In genomic region chr9:44721154-44721876, GRCm38 (mm10) we compare ENCODE assay signal across 8 mouse cellular contexts. TPM values are rescaled to one million over a fixed set of nuclear protein-coding genes. Genes with fewer than 3 reads are reported as not detected.
A peak's percentile ranks its signal among the peaks of the same experiment; 100 is the strongest.
DNase-seq lines count a peak whose midpoint lies in the region; ATAC-seq and TF ChIP-seq lines count a peak whose summit lies in the region.

No protein-coding gene starts in this region.

- peak overlapping the region; percentile 56 to 73 for H3K27ac ChIP-seq in heart, embryonic 14.5 days (replicated peaks in 1 of 2; ENCODE audit: control insufficient read depth in 1 of 2, insufficient read depth in 1 of 2, low read depth in 2 of 2, low read length in 2 of 2)
- 0 out of 2 replicates have a peak overlapping the region, but pooled peaks have one; percentile 14 for H3K27ac ChIP-seq in liver, embryonic 12.5 days
- no peak overlapping the region for H3K27ac ChIP-seq in testis, adult 2 months (ENCODE audit: control insufficient read depth, insufficient read depth, low read depth, low read length)

- peak; percentile 81 for TF ChIP-seq POLR2A in brain, embryonic 14.5 days (IDR thresholded peaks at IDR 0.05; ENCODE audit: borderline replicate concordance, extremely low read depth, insufficient read depth, insufficient read length, poor library complexity, severe bottlenecking)
- TF ChIP-seq POLR2A in myocyte (IDR thresholded peaks at IDR 0.05; ENCODE audit: insufficient read length, low read depth) = peak; percentile 60
- TF ChIP-seq POLR2A in testis, adult 2 months (IDR thresholded peaks at IDR 0.05; ENCODE audit: control insufficient read depth, low read depth, low read length) = no peak

- peaks cover 34 to 56% of the 10 kb centered on the region in 2 experiments for H3K4me1 ChIP-seq in heart, embryonic 14.5 days (ENCODE audit: control insufficient read depth in 2 of 2, insufficient read depth in 2 of 2, low read length in 2 of 2)
- H3K4me1 ChIP-seq in liver, embryonic 12.5 days = peaks cover 65% of the 10 kb centered on the region
- H3K4me1 ChIP-seq in testis, adult 2 months (ENCODE audit: control insufficient read depth, insufficient read depth, low read length) = peaks cover 9% of the 10 kb centered on the region

- WGBS in heart, embryonic 14.5 days = under 1% methylated on average over 40 of the region's 40 CpGs
- WGBS in liver, embryonic 12.5 days (ENCODE audit: insufficient replicate concordance) = 2% methylated on average over 40 of the region's 40 CpGs

- H3K9ac ChIP-seq in heart, embryonic 14.5 days (ENCODE audit: low read length) = peak overlapping the region; percentile 84
- peak overlapping the region; percentile 58 for H3K9ac ChIP-seq in liver, embryonic 12.5 days

- H3K79me2 ChIP-seq in myocyte (ENCODE audit: control insufficient read depth, insufficient read depth) = peaks cover 6% of the 10 kb centered on the region

- H3K27me3 ChIP-seq in heart, embryonic 14.5 days (ENCODE audit: control insufficient read depth, insufficient read depth, low read length) = no peaks in the 10 kb centered on the region
- peaks cover 34% of the 10 kb centered on the region for H3K27me3 ChIP-seq in liver, embryonic 12.5 days (replicated peaks)
- no peaks in the 10 kb centered on the region for H3K27me3 ChIP-seq in myocyte (ENCODE audit: control insufficient read depth, insufficient read depth, insufficient read length)
- H3K27me3 ChIP-seq in testis, adult 2 months (ENCODE audit: control insufficient read depth, insufficient read depth, low read length) = no peaks in the 10 kb centered on the region

- H3ac ChIP-seq in myocyte (ENCODE audit: control insufficient read depth, insufficient read length) = peak overlapping the region; percentile 9

- peak overlapping the region; percentile 72 for H3K4me2 ChIP-seq in heart, embryonic 14.5 days (ENCODE audit: low read length)
- peak overlapping the region; percentile 78 for H3K4me2 ChIP-seq in liver, embryonic 12.5 days
- H3K4me2 ChIP-seq in myocyte (ENCODE audit: low read depth) = peak overlapping the region; percentile 85

- peak; percentile 84 for ATAC-seq in heart, embryonic 14.5 days (ENCODE audit: insufficient number of reproducible peaks, insufficient read depth, low FRiP score, low read depth)
- ATAC-seq in liver, embryonic 12.5 days = peak; percentile 67

- H3K4me3 ChIP-seq in heart, embryonic 14.5 days (ENCODE audit: control insufficient read depth in 1 of 2, insufficient read depth in 1 of 2, low read depth in 1 of 2, low read length in 2 of 2) = peak overlapping the region; percentile 66 to 85
- peak overlapping the region; percentile 60 for H3K4me3 ChIP-seq in liver, embryonic 12.5 days
- peak overlapping the region; percentile 50 for H3K4me3 ChIP-seq in myocyte
- H3K4me3 ChIP-seq in testis, adult 2 months (ENCODE audit: control insufficient read depth, low read depth, low read length) = peak overlapping the region; percentile 66

- no peaks in the 10 kb centered on the region for H3K9me3 ChIP-seq in heart, embryonic 14.5 days (ENCODE audit: control insufficient read depth, low read length)
- H3K9me3 ChIP-seq in liver, embryonic 12.5 days (replicated peaks) = no peaks in the 10 kb centered on the region

- H3K36me3 ChIP-seq in heart, embryonic 14.5 days (ENCODE audit: control insufficient read depth, insufficient read depth, low read length) = peaks cover 38% of the 10 kb centered on the region
- peaks cover under 1% of the 10 kb centered on the region; the same call in 1 of the 2 replicates for H3K36me3 ChIP-seq in liver, embryonic 12.5 days
- H3K36me3 ChIP-seq in myocyte (ENCODE audit: control insufficient read depth, insufficient read depth) = peaks cover 5% of the 10 kb centered on the region
- H3K36me3 ChIP-seq in testis, adult 2 months (ENCODE audit: control insufficient read depth, insufficient read depth, low read length) = no peaks in the 10 kb centered on the region

- DNase-seq in CD8-positive naive resting alpha-beta T cell, adult 2 months (ENCODE audit: low read depth in 2 of 2, low spot score in 2 of 2) = peak; percentile 23 to 26
- peak; percentile 94 for DNase-seq in brain, embryonic 14.5 days (ENCODE audit: low read depth)
- peak; percentile 78 for DNase-seq in fibroblast of lung, adult 2 months (ENCODE audit: low read depth)
- peak; percentile 92 for DNase-seq in kidney, postnatal 10 days

- TF ChIP-seq CTCF in brain, embryonic 14.5 days (IDR thresholded peaks at IDR 0.05; ENCODE audit: borderline replicate concordance, extremely low read depth, insufficient read depth, insufficient read length) = peak; percentile 39; the same call in 1 of the 2 replicates
- TF ChIP-seq CTCF in testis, adult 2 months (IDR thresholded peaks at IDR 0.05; ENCODE audit: control insufficient read depth, insufficient read depth, insufficient replicate concordance, low read depth, low read length) = no peak

TF ChIP-seq in myocyte, 11 proteins besides CTCF, POLR2A, EP300 and RAD21:
- no peak for TF ChIP-seq TCF12 (IDR thresholded peaks at IDR 0.05; ENCODE audit: insufficient read depth, poor library complexity, severe bottlenecking)
- TF ChIP-seq SRF (IDR thresholded peaks at IDR 0.05; ENCODE audit: control insufficient read depth, insufficient read length, low read depth) = no peak
- peak in 1 of 3 experiments; percentile 13 for TF ChIP-seq MYOD1 (IDR thresholded peaks at IDR 0.05; ENCODE audit: control insufficient read depth in 1 of 3, insufficient read length in 2 of 3, low read depth in 2 of 3)
- TF ChIP-seq E2F4 (IDR thresholded peaks at IDR 0.05; ENCODE audit: insufficient read depth) = no peak
- no peak for TF ChIP-seq CEBPB (IDR thresholded peaks at IDR 0.05; ENCODE audit: insufficient read depth, poor library complexity, severe bottlenecking)
- TF ChIP-seq TCF3 (IDR thresholded peaks at IDR 0.05; ENCODE audit: insufficient read length, low read depth) = no peak
- TF ChIP-seq MAX (IDR thresholded peaks at IDR 0.05; ENCODE audit: low read depth) = no peak
- peak; percentile 16 for TF ChIP-seq POLR2AphosphoS2 (IDR thresholded peaks at IDR 0.05; ENCODE audit: insufficient read length, low read depth)
- no peak for TF ChIP-seq REST (IDR thresholded peaks at IDR 0.05; ENCODE audit: insufficient read depth, insufficient read length)
- TF ChIP-seq USF1 (IDR thresholded peaks at IDR 0.05; ENCODE audit: low read depth) = no peak
- TF ChIP-seq MYOG (IDR thresholded peaks at IDR 0.05; ENCODE audit: control insufficient read depth in 1 of 3, insufficient read depth in 1 of 3, insufficient read length in 2 of 3, low read depth in 2 of 3) = peak in 1 of 3 experiments; percentile 30

RNA-seq across cellular contexts. Expression of gene Phldb1, which starts 13.7 kb away (rescaled TPM):
- polyA plus RNA-seq in brain, embryonic 14.5 days (2012; rRNA removed) = 151 and 169 TPM in 2 replicates
- 23.2 and 25.4 TPM in 2 replicates for polyA plus RNA-seq in heart, embryonic 14.5 days (2014; fragmentation: Nextera tagmentation; extraction: Ambion mirVana)
- 5.2 and 6.5 TPM in 2 replicates for polyA plus RNA-seq in liver, embryonic 12.5 days (2016; fragmentation: Nextera tagmentation; extraction: Ambion mirVana)
- 62.2 TPM for polyA plus RNA-seq in myocyte (2012; fragmentation: generic; extraction: Trizol)
- polyA plus RNA-seq in testis, adult 2 months (2012; rRNA removed) = 3.8 and 4.8 TPM in 2 replicates

RNA-seq across cellular contexts. Expression of gene Arcn1, which starts 46.3 kb away (rescaled TPM):
- 57.1 and 76.9 TPM in 2 replicates for polyA plus RNA-seq in brain, embryonic 14.5 days (2012; rRNA removed)
- 126 and 131 TPM in 2 replicates for polyA plus RNA-seq in heart, embryonic 14.5 days (2014; fragmentation: Nextera tagmentation; extraction: Ambion mirVana)
- 127 TPM in 2 replicates for polyA plus RNA-seq in liver, embryonic 12.5 days (2016; fragmentation: Nextera tagmentation; extraction: Ambion mirVana)
- 40.6 TPM for polyA plus RNA-seq in myocyte (2012; fragmentation: generic; extraction: Trizol)
- 22.0 and 28.5 TPM in 2 replicates for polyA plus RNA-seq in testis, adult 2 months (2012; rRNA removed)

RNA-seq across cellular contexts. Expression of gene Ift46, which starts 46.4 kb away (rescaled TPM):
- 132 and 147 TPM in 2 replicates for polyA plus RNA-seq in brain, embryonic 14.5 days (2012; rRNA removed)
- polyA plus RNA-seq in heart, embryonic 14.5 days (2014; fragmentation: Nextera tagmentation; extraction: Ambion mirVana) = 67.7 and 73.8 TPM in 2 replicates
- polyA plus RNA-seq in liver, embryonic 12.5 days (2016; fragmentation: Nextera tagmentation; extraction: Ambion mirVana) = 24.3 and 24.7 TPM in 2 replicates
- 74.9 TPM for polyA plus RNA-seq in myocyte (2012; fragmentation: generic; extraction: Trizol)
- polyA plus RNA-seq in testis, adult 2 months (2012; rRNA removed) = 199 and 203 TPM in 2 replicates

RNA-seq across cellular contexts. Expression of gene Treh, which starts 48.3 kb away (rescaled TPM):
- not detected in 2 replicates for polyA plus RNA-seq in brain, embryonic 14.5 days (2012; rRNA removed)
- polyA plus RNA-seq in heart, embryonic 14.5 days (2014; fragmentation: Nextera tagmentation; extraction: Ambion mirVana) = not detected in 2 replicates
- not detected in 2 replicates for polyA plus RNA-seq in liver, embryonic 12.5 days (2016; fragmentation: Nextera tagmentation; extraction: Ambion mirVana)
- polyA plus RNA-seq in myocyte (2012; fragmentation: generic; extraction: Trizol) = 0.02 TPM
- 0.47 TPM in 1 of 2 replicates, not detected in the other for polyA plus RNA-seq in testis, adult 2 months (2012; rRNA removed)

Comparison
In these comparisons a context has a peak if more than half of its experiments do, and no peak if none do; other contexts are left out.
1. DNase-seq: peak in every context shown above with its lines; median percentile 94 in brain, embryonic 14.5 days; 92 in kidney, postnatal 10 days; 78 in fibroblast of lung, adult 2 months; 24 in CD8-positive naive resting alpha-beta T cell, adult 2 months.